Mouse (Mus musculus) fibroblast of lung, adult 2 months (primary cell): ENCODE measurements around the gene Arhgef28.
"Not testable (repeated sequence)": the region's sequence is repeated elsewhere in the genome, so short reads cannot be mapped to it uniquely, and the experiment has no call there.

Experiments
- DNase-seq: peaks from one replicate; pipeline ENCODE4 v3.0.0-alpha.2; 2011; ENCODE audit warnings: low read depth

Arhgef28 gene

DNA sequence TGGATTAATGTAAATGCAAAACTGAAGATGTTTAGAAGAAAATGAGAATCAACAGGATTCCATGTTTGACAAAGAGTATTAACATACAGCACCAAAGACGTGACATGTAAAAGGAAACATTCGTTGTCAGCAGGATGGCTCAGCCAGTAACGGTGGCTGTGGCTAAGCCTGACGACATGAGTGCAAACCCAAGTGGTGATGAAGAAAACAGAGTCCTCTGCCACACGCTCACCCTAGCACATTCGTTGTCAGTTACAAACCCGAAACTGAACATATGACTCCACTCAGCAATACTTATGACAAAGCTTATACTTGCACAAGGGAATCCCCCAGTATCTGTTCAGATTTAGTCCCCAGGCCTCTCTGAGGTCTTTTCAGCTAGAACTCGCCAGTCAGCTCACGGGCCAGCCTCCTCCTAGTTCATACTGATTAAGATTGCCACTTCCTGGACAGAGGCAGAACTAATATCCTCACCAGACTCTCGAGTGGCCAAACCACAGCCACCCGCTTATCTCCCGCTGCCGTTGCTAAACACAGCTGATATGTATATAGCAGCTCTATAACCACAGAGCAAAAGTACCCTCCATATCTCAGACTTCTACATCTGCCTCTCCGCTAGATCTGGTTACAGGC, 82.0 kb downstream of the Arhgef28 start:
- DNase-seq = no peak

DNA sequence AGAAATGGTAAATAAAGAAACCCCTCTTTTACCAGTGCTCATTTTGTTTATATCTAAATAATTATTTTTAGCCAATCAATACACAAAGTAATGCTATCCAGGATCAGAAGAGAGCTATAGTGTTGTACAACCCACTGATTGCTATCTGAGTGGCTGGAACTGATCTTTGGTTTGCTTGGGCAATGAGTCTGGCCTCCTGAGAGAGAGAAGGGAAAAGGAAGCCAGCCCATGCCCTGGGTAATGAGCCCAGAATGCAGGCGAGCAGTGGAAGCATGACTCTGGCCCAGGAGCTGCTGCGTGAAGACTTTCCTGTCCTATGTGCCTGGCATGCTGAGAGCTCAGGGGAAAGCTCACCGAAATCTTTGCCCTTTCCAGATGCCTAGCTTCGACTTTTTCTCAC, 83.5 kb downstream of the Arhgef28 start:
- DNase-seq = no peak

DNA sequence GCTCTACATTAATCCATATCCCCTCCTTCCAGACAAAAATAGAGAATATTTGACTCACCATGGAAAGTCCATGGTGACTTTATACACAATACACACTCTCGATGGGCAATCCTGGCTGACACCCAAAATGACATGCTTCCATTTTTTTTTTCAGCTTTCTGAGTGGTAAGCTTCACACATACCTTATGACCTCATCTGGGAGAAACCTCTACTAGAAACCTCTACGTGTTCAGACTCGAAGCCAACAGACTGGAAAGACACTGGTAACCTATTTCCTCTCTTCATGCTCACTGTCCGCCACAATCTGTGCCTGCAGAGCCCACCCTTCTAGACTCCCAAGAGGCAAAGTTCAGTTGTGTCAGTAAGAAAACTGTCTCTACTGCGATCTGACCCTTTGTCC, 84.2 kb downstream of the Arhgef28 start:
- DNase-seq = no peak

DNA sequence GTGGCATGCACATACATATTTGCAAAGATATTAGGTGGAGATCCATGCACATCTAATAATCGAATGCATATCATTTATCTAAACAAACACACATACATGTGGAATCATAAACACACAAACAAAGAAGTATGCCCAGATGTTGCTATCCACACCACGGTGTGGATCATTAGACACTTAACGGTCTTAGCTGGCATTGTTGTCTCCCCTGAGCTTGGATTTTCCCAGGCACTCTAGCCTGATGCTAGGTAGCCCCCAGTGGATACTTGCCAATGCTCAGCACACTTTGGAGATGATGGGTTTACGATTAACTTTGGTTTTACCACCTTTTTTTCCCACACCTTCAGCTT, 85.1 kb downstream of the Arhgef28 start:
- no peak for DNase-seq

DNA sequence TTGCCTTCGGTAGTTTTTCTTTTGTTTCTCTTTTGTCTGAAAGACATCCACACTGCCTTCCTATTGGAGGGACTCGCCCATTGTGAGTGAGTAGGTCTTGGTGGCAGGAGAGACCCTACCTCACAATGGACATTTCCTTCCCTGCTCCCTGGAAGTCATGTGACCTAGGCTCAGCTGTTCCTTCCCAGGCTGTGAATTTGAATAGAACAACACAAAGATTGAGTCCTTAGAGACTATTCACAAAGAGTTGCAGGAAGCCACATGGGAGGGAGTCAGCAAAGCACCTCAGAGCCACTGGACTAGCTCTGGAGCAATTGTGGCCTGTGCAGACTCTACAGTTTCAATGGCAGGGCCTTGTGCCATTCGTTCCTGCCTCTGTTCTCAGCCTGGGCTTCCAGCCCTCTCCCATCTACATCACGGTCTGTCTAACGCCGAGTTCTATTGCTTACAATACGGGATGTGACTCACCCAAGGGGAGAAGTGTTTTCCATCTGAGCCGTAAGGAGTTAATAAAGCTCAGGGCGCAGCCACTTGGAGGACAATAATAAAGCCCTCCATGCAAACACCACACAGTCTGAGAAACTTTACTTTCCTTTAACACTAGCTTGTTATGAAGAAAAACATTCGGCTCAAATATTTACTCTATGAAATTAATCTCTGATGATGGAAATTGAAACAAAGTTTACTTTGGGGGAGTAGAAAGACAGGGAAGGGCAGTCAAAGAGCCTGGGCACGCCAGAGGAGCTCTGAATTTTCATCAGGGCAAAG, 85.7 kb downstream of the Arhgef28 start:
- no peak for DNase-seq

DNA sequence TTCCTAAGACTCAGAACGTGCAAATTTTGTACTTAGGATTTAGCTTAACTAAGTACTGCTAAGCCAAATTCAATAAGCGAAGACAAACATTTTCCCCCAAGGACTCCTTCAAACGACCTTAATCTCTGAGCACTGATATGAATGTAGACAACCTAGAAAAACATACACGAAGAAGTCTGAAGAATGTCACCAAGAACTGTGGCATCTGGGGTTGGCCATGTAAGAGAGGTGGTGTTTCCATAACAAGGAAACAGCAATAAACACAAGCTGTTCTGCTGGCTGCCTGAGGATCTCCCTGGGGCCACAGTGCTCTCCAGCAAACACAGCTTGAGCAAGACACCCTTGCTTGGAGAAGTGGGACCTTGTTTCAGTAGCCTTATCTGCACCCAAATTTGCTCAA, 87.9 kb downstream of the Arhgef28 start:
- no peak for DNase-seq

DNA sequence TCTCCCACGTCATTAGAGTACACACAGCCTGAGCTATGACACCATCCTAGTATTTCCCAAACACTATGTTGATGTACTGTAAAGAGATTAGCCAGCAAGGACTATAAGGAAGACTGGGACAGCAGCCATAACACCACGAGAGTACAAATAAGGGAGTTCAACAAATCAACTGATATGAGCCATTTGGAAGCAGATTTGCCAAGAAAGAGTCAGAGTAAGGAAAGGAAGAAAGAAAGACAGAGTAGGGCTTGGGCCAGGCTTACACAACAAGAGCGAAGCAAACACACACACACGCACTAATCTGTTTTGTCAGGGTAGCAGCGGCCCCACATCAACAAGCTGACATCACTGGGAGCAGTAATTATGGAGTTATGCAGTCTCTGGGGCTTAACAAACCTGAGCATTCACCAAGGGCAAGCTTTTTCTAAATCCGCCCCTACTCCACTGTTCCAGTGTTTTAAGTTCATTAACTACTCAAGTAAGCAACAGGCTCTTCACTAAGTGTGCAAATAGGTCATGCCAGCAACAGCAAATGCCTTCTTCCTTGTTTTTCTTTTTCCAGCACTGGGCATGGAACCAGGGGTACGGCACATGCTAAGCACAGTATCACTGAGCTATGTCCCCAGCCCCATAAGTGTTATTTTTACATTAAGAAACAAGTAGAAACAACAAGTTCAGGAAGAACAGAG, 88.5 kb downstream of the Arhgef28 start:
- no peak for DNase-seq

DNA sequence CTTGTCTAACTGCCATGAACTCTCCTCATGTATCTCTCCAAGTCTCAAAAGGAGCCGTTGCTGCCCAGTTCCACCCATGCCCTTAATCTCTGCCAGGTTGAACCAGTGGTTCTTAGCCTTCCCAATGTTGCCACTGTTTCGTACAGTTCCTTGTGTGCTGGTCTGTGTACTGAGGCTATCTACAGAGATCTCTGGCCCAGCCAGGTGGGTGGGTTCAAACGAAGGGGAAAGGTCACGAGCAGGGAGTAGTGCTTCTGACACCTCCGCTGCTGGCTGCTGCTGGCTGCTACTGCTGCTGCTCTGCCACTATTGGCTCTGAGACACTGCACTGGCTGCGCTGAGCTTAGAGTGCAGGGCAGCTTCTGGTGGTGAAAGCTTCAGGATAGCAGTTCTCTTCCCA, 90.6 kb downstream of the Arhgef28 start:
- DNase-seq = no peak

DNA sequence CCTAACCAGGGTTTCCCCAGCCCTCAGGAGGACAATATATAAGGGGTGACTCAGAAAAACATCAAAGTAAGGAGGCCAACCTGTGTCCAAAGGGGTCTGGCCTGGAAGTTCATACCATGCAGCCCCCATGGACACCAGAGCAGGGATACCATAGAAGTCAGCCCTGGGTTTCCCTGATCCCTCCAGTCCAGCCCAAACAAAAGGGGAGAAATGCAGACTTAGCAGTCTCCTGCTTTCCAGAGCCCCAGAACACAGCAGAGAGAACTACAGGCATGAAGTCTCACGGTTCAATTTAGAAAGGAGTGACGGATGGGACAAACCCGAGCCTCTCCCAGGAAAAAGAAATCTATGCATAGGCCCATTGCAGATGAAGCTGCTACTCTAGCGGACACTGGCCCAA, 91.2 kb downstream of the Arhgef28 start:
- no peak for DNase-seq

DNA sequence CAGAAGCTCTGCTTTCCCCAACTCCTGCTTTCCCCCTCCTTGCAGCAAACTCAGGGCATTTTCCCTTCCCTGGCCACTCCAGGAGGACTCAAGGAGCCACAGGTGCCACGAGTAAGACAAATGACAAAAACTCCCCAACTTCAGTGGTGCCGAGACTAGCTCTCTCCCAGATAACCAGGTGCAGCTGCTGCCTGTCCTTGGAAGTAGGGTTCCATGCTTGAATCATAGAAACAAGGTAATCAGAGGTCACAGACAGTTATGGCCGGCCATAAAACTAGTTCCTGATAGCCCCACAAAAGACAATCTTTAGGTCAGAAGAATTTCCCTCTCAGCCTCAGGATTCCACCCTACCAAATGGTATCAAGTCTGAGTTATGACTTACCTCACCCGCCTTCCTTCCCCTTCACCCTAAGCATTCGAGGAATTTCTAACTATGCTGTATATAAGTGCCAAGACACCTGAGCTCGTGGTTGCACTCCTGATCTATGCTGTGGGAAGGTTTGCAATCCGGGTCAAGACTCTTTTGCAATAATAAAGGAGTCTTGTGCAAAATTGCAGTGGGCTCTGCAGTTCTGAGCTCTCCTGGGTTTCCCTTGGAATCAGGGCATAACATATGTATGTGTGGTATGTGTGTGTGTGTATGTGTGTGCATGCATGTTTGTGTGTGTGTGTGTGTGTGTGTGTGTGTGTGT, 93.3 kb downstream of the Arhgef28 start:
- no peak for DNase-seq

DNA sequence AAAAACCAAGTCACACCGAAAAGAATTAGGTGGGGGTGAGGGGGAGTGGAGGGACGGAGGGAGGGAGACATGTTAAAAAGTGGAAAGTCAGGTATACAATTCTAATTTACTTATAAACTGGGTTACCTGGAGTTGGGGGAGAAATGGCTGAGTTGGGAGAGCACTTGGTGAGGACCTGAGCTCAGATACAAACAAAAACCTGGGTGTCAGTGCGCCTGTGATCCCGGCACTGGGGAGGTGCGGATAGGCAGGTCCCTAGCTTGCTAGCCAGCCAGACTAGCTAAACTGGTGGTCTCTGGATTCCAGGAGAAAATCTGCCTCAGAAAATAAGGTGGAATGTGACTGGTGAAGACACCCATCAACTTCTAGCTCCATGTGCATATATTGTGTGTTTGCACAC, 94.7 kb downstream of the Arhgef28 start:
- DNase-seq = no peak

DNA sequence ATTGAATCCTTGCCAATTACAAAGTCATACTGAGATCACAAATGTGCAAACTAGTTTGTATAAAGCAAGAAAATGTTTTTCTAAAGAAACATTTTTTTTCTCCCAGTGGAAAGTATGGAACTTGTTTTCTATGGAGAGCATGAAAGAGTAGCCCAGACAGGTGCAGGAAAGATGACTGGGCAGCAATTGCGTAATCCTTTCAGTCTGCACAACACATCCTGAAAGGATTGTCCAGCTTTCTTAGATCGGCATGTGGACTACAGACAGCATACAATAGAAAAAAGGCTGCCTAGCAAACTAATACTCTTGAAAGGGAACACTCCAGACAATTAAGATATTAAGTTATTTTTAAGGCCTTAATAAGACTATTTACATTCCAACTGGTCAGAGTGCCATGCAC, 95.2 kb downstream of the Arhgef28 start:
- no peak for DNase-seq

DNA sequence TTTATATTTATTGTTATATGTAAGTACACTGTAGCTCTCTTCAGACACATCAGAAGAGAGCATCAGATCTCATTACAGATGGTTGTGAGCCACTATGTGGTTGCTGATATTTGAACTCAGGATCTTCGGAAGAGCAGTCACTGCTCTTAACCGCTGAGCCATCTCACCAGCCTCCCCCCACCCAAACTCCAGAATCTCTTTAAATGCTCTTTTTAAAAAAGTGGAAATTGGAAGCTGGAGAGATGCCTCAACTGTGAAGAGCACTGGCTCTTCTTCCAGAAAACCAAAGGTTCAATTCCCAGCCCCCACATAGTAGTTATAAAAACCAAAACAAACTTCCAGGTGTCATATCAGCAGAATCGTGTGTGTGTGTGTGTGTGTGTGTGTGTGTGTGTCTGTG, 97.8 kb downstream of the Arhgef28 start:
- DNase-seq = not testable (repeated sequence)

DNA sequence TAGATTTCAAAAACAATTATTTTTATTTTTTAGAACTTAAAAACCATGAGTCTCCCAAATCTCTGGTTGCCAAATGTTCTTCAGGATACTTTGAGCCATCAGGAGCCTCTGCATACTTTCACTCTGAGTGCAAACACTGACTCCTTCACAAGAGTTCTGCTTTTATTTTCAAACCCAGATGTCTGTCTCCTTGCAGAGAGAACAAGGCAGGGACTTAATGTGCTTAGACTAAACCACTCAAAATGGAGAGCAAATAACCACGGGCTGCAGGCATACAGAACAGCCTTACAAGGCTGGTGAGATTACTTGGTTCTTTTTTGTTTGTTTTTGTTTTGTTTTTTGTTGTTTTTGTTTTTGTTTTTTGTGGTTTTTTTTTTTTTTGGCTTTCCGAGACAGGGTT, 98.6 kb downstream of the Arhgef28 start:
- DNase-seq = no peak

DNA sequence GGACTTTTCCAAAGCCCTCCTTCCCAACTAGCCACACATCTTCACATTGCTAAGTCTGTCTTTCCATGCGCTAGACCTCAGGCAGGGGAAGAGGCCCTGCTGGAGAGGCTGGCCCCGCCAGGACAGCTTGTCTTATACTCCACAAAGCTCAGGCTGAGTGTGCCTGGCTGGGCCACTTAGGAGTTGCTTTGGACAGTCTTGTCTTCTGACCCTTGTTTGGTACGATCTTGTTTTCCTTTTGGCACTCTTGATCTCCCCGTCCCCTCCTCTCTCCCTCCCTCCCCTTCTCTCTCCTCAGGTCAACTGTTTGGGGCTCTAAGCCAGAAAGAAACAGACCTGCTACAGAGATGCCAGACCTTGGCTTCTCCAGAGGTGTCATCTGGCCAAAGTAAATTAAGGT, 110.3 kb downstream of the Arhgef28 start:
- DNase-seq = no peak

DNA sequence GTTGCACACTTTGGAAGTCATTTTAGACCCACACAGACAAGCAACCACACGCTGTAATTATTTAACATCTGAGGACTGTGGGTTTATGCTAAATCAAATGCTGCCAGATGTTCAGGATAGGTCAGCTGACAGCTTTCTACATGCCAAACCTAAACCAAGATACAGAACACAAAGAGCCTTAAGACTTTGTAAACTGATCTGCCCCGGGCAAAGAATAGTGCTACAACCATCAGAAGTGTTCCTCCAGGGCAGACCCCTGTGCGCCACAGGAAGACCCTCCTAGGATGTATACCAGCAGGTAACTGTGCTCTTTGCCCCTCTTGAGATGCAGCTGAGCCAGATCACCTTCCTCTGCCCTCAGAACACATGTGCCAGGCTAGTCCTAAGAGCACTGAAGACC, 111.9 kb downstream of the Arhgef28 start:
- no peak for DNase-seq

DNA sequence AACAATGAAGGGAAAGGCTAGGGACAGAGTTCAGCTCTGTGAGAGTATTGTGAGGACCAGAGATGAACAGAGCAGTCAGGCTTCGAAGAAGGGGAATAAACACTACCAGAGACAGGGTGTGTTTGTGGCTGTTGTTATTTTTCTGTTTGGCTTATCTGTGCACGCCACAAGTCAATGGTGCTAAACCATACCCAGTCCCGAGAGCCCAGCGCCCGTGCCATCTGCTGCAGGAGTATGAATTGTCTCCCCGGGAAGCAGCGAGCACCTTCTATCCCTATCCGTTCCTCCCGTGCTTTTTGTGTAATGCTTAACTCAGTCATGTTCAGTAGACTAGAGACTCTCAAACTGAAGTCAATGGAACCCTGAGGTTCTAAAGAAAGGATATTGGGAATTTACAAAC, 112.8 kb downstream of the Arhgef28 start:
- no peak for DNase-seq

DNA sequence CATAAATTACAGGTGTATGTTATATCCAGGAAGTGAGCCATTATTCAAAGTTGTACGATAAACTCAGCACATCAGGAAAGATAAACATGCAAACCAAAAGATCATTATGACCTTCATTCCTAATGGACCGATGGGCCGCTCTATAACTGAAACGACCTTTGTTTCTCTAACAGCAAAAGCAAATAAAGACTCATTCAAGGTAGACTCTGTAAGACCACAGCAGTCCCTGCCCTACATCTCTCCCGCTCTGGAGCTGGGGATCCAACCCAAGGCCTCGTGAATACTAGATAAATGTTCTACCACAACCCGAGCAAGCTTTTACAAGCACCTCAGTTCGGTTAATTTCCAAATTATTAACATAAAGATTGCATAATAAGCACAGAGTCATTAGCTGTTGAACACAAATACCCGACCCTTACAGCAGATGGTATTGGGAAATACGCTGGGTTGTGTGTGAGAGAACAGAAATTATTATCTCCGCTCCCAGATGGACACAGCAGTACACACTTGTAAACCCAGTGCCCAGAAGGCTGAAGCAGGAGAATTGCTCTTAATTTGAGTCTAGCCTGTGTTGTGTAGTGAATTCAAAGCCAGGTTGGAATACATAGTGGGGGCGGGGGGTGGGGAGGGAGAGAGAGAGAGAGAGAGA, 113.8 kb downstream of the Arhgef28 start:
- DNase-seq = no peak

DNA sequence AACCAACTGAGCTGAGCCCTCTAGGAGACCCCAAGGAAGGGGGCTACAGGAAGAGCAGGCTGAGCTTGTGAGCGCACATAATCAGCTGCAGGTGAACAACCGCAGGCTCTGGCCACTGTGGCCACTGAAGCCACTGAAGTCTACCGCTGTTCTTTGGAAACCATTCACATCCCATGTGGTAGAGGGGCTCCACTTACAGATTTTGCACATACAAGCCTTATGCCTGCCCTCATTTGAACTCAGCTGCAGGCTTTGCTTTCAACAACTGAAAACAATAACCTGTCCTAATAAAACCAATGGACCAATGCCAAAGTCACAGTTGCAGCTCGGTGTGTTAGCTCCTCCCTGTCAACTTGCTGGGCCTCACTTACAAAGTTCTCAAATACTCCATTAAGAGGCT, 126.6 kb downstream of the Arhgef28 start:
- DNase-seq = no peak

DNA sequence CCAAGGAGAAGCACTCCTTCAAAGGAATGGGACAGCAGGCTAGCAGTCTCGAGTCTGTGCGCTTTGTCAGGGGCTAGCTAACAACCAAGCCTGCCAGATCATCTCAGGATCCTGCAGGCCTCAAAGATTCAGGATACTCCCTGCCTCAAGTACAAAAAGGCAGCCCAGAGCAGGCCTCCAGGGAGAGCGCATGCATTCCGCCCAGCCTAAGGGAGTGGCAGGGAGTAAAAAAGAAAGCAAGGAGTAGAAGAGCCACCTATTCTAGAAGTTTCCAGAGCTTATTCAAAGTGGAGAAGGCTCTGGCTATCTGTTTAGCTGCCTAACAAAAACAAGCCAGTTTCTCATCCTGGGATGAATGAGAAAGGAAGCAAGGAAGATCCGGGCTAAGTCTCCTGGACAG, 128.0 kb downstream of the Arhgef28 start:
- no peak for DNase-seq

DNA sequence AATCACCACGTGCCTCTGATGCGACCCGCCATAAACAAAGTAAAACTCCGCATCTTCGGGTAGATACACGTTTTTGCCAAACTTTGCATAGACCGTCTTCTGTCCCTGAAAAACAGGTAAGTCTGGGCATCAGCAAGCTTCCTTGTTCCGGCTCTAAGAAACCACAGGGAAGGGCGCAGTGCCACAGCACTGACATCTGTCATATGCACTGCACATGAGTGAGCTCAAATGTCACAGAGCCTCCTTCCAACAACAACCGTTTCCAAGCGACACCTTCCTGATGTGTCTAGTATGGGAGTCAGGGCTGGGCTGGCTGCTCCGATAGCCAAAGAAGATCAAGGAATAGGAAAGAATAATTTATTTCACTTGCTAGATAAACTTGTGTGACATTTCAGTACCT, 129.0 kb downstream of the Arhgef28 start:
- no peak for DNase-seq

DNA sequence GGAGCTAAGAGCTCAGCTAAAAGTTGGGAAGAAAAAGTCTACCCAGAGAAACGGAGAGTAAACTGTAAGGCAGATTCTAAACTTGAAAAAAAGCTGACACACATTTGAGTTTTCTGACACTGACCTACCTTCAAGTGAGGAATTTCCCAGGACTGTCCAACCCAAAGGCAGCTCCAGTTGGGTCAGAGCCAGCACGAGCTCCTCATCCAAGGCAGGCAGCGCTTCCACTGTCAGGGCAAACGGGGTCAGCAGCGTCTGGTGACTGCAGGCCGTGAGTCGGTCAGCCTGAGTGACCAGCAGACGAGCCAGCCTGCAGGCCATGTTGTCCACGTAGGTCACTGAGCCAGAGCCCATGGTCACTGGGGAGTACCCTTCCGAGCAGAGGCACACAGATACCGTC, 131.4 kb downstream of the Arhgef28 start:
- DNase-seq = no peak
